Mouse (Mus musculus): ENCODE results near the gene Dkk3. TPM values are rescaled to one million over a fixed set of nuclear protein-coding genes. Genes with fewer than 3 reads are reported as not detected.
"Not testable (repeated sequence)": the region's sequence is repeated elsewhere in the genome, so short reads cannot be mapped to it uniquely, and the experiment has no call there.

Gene Dkk3
- polyA plus RNA-seq, 1 experiment, result 16.8 TPM

- no peak for DNase-seq
- TF ChIP-seq CTCF (conservative IDR thresholded peaks at IDR 0.05; ENCODE audit: insufficient read depth, insufficient read length, low read depth, low read length) (no peak), POLR2A (IDR thresholded peaks at IDR 0.05; ENCODE audit: low read depth, low read length) (no peak)
- no peaks in the 10 kb centered on the region for H3K27me3 ChIP-seq (replicated peaks; ENCODE audit: control insufficient read depth, insufficient read depth, low read length)
- H3K36me3 ChIP-seq (ENCODE audit: control insufficient read depth, insufficient read depth, low read length), result peaks cover 14% of the 10 kb centered on the region
- no peaks in the 10 kb centered on the region for H3K4me1 ChIP-seq (ENCODE audit: control insufficient read depth, insufficient read depth, low read length)
- H3K27ac ChIP-seq (ENCODE audit: insufficient read depth, low read depth, low read length), result no peak overlapping the region
- H3K4me3 ChIP-seq (ENCODE audit: insufficient read depth, low read depth, low read length), result no peak overlapping the region
Observed at GRCm38 (mm10) chr7:112108757-112109156, 50.1 kb downstream of the Dkk3 start.

GRCm38 (mm10) chr7:112103816-112104215, 55.0 kb downstream of the Dkk3 start:
- no peaks in the 10 kb centered on the region for H3K27me3 ChIP-seq (replicated peaks; ENCODE audit: control insufficient read depth, insufficient read depth, low read length)
- DNase-seq, result no peak
- WGBS, result 83% methylated on average over 5 of the region's 5 CpGs
- H3K4me1 ChIP-seq (ENCODE audit: control insufficient read depth, insufficient read depth, low read length), result no peaks in the 10 kb centered on the region
- H3K27ac ChIP-seq (ENCODE audit: insufficient read depth, low read depth, low read length), result no peak overlapping the region
- H3K36me3 ChIP-seq (ENCODE audit: control insufficient read depth, insufficient read depth, low read length), result peaks cover 15% of the 10 kb centered on the region
- H3K4me3 ChIP-seq (ENCODE audit: insufficient read depth, low read depth, low read length), result no peak overlapping the region
- TF ChIP-seq POLR2A (IDR thresholded peaks at IDR 0.05; ENCODE audit: low read depth, low read length) (no peak), CTCF (conservative IDR thresholded peaks at IDR 0.05; ENCODE audit: insufficient read depth, insufficient read length, low read depth, low read length) (no peak)

- peak; percentile 11 for DNase-seq
- 15% methylated on average over 5 of the region's 5 CpGs for WGBS
- no peak overlapping the region for H3K27ac ChIP-seq (ENCODE audit: insufficient read depth, low read depth, low read length)
- peaks cover 12% of the 10 kb centered on the region for H3K36me3 ChIP-seq (ENCODE audit: control insufficient read depth, insufficient read depth, low read length)
- H3K4me1 ChIP-seq (ENCODE audit: control insufficient read depth, insufficient read depth, low read length), result no peaks in the 10 kb centered on the region
- no peak overlapping the region for H3K4me3 ChIP-seq (ENCODE audit: insufficient read depth, low read depth, low read length)
- TF ChIP-seq POLR2A (IDR thresholded peaks at IDR 0.05; ENCODE audit: low read depth, low read length), result no peak
- no peak for TF ChIP-seq CTCF (conservative IDR thresholded peaks at IDR 0.05; ENCODE audit: insufficient read depth, insufficient read length, low read depth, low read length)
- no peaks in the 10 kb centered on the region for H3K27me3 ChIP-seq (replicated peaks; ENCODE audit: control insufficient read depth, insufficient read depth, low read length)
Observed at GRCm38 (mm10) chr7:112102933-112103332, 55.9 kb downstream of the Dkk3 start.

- 96% methylated on average over 2 of the region's 2 CpGs for WGBS
- Histone ChIP-seq H3K4me3 (ENCODE audit: insufficient read depth, low read depth, low read length) (no peak overlapping the region), H3K36me3 (ENCODE audit: control insufficient read depth, insufficient read depth, low read length) (peaks cover 8% of the 10 kb centered on the region)
Observed at GRCm38 (mm10) chr7:112100887-112101286, 58.0 kb downstream of the Dkk3 start.

GRCm38 (mm10) chr7:112094923-112095322, 63.9 kb downstream of the Dkk3 start:
- not testable (repeated sequence) for H3K27me3 ChIP-seq (replicated peaks; ENCODE audit: control insufficient read depth, insufficient read depth, low read length); H3K27ac ChIP-seq (ENCODE audit: insufficient read depth, low read depth, low read length); H3K4me1 ChIP-seq (ENCODE audit: control insufficient read depth, insufficient read depth, low read length); DNase-seq; H3K4me3 ChIP-seq (ENCODE audit: insufficient read depth, low read depth, low read length)
- WGBS, result 84% methylated on average over 4 of the region's 4 CpGs
- peaks cover 17% of the 10 kb centered on the region for H3K36me3 ChIP-seq (ENCODE audit: control insufficient read depth, insufficient read depth, low read length)

More at GRCm38 (mm10) chr7:112100887-112101286, 58.0 kb downstream of the Dkk3 start:
- H3K27ac ChIP-seq (ENCODE audit: insufficient read depth, low read depth, low read length), result no peak overlapping the region
- H3K27me3 ChIP-seq (replicated peaks; ENCODE audit: control insufficient read depth, insufficient read depth, low read length), result no peaks in the 10 kb centered on the region
- TF ChIP-seq POLR2A (IDR thresholded peaks at IDR 0.05; ENCODE audit: low read depth, low read length), result no peak
- no peak for TF ChIP-seq CTCF (conservative IDR thresholded peaks at IDR 0.05; ENCODE audit: insufficient read depth, insufficient read length, low read depth, low read length)
- no peak for DNase-seq
- H3K4me1 ChIP-seq (ENCODE audit: control insufficient read depth, insufficient read depth, low read length), result no peaks in the 10 kb centered on the region

GRCm38 (mm10) chr7:112086186-112086585, 72.7 kb downstream of the Dkk3 start:
- TF ChIP-seq POLR2A (IDR thresholded peaks at IDR 0.05; ENCODE audit: low read depth, low read length), result no peak
- TF ChIP-seq CTCF (conservative IDR thresholded peaks at IDR 0.05; ENCODE audit: insufficient read depth, insufficient read length, low read depth, low read length), result no peak
- no peak overlapping the region for H3K27ac ChIP-seq (ENCODE audit: insufficient read depth, low read depth, low read length)
- 83% methylated on average over 2 of the region's 2 CpGs for WGBS
- H3K36me3 ChIP-seq (ENCODE audit: control insufficient read depth, insufficient read depth, low read length), result peaks cover 9% of the 10 kb centered on the region; the same call in 1 of the 2 replicates
- no peak for DNase-seq
- H3K4me3 ChIP-seq (ENCODE audit: insufficient read depth, low read depth, low read length), result no peak overlapping the region
- H3K4me1 ChIP-seq (ENCODE audit: control insufficient read depth, insufficient read depth, low read length), result no peaks in the 10 kb centered on the region
- H3K27me3 ChIP-seq (replicated peaks; ENCODE audit: control insufficient read depth, insufficient read depth, low read length), result no peaks in the 10 kb centered on the region

- H3K27me3 ChIP-seq (replicated peaks; ENCODE audit: control insufficient read depth, insufficient read depth, low read length), result no peaks in the 10 kb centered on the region
- WGBS, result 33% methylated on average over 4 of the region's 4 CpGs
- TF ChIP-seq POLR2A (IDR thresholded peaks at IDR 0.05; ENCODE audit: low read depth, low read length) (no peak), CTCF (conservative IDR thresholded peaks at IDR 0.05; ENCODE audit: insufficient read depth, insufficient read length, low read depth, low read length) (peak; percentile 93)
- H3K4me3 ChIP-seq (ENCODE audit: insufficient read depth, low read depth, low read length), result no peak overlapping the region
- H3K4me1 ChIP-seq (ENCODE audit: control insufficient read depth, insufficient read depth, low read length), result no peaks in the 10 kb centered on the region
- peak; percentile 84 for DNase-seq
- peaks cover 7% of the 10 kb centered on the region for H3K36me3 ChIP-seq (ENCODE audit: control insufficient read depth, insufficient read depth, low read length)
- no peak overlapping the region for H3K27ac ChIP-seq (ENCODE audit: insufficient read depth, low read depth, low read length)
Observed at GRCm38 (mm10) chr7:112085062-112085461, 73.8 kb downstream of the Dkk3 start.

GRCm38 (mm10) chr7:112084222-112084621, 74.6 kb downstream of the Dkk3 start:
- Histone ChIP-seq H3K27ac (ENCODE audit: insufficient read depth, low read depth, low read length) (no peak overlapping the region), H3K36me3 (ENCODE audit: control insufficient read depth, insufficient read depth, low read length) (peaks cover 9% of the 10 kb centered on the region), H3K27me3 (replicated peaks; ENCODE audit: control insufficient read depth, insufficient read depth, low read length) (no peaks in the 10 kb centered on the region), H3K4me1 (ENCODE audit: control insufficient read depth, insufficient read depth, low read length) (no peaks in the 10 kb centered on the region), H3K4me3 (ENCODE audit: insufficient read depth, low read depth, low read length) (no peak overlapping the region)
- no peak for DNase-seq
- TF ChIP-seq POLR2A (IDR thresholded peaks at IDR 0.05; ENCODE audit: low read depth, low read length), result no peak
- no peak for TF ChIP-seq CTCF (conservative IDR thresholded peaks at IDR 0.05; ENCODE audit: insufficient read depth, insufficient read length, low read depth, low read length)
- 53% methylated on average over 2 of the region's 2 CpGs for WGBS

Measured in kidney, adult 2 months (tissue).